ENCODE assay signal across 14 mouse cellular contexts in the genomic region with DNA sequence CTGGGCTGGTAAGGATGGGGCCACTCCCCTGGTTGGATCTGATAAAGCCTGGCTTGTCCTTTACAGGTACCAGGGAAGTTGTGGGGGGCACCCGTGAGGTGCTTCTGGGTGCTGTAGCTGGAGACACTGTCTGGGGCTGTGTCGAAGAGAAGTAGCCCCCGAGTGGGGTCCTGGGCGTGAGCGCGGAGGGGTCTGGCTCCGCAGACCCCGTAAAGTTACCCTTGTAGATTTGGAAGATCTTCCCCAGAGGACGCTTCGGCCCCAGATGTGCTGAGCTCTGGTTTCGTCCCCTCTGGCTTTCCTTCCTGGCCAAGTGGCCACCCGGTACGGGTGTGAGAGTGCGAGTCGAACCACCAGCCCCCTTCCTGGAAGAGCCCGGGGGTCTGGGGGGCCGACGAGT.
"Had no signal": no experiment of that assay in that cellular context is flagged by ENCODE, and none has a peak within 500 bp of the region (broad histone marks: within the 10 kb centered on the region; RNA-seq: fewer than 3 reads in every experiment).

No protein-coding gene starts in this region.

- H3K36me3 ChIP-seq: kidney, embryonic 15.5 days; limb, embryonic 15.5 days; midbrain, embryonic 15.5 days had no signal

- DNase-seq: kidney, postnatal 14 days; lung, adult 18-20 months; lung, postnatal 36 days; retina, postnatal 1 day; right cerebral cortex, postnatal 4 days; spleen, adult 18-20 months; thymus, adult 18-20 months; thymus, postnatal 14 days had no signal

- H3K4me2 ChIP-seq: kidney, embryonic 15.5 days; limb, embryonic 15.5 days; midbrain, embryonic 15.5 days; neural tube, embryonic 12.5 days had no signal

- ATAC-seq: lung, postnatal 0 days; midbrain, embryonic 15.5 days had no signal

- H3K4me3 ChIP-seq: kidney, embryonic 15.5 days; limb, embryonic 15.5 days; midbrain, embryonic 15.5 days; neural tube, embryonic 12.5 days had no signal

- H3K27me3 ChIP-seq: kidney, embryonic 15.5 days; limb, embryonic 15.5 days had no signal

- H3K9me3 ChIP-seq: kidney, embryonic 15.5 days; limb, embryonic 15.5 days; midbrain, embryonic 15.5 days; neural tube, embryonic 12.5 days had no signal

- H3K27ac ChIP-seq: kidney, embryonic 15.5 days; limb, embryonic 15.5 days; liver, embryonic 14.5 days; midbrain, embryonic 15.5 days; neural tube, embryonic 12.5 days had no signal

- H3K9ac ChIP-seq: kidney, embryonic 15.5 days; limb, embryonic 15.5 days; liver, embryonic 14.5 days; midbrain, embryonic 15.5 days had no signal
